Mouse (Mus musculus) megakaryocyte, embryonic 14.5 days (primary cell): Measurements from ENCODE around the gene Pacs1.

Experiments used
- FLI1 ChIP-seq: IDR thresholded peaks from 2 replicates; pipeline ENCODE4 v1.6.1; 2012; ENCODE audit warnings: low read length, inconsistent platforms, mixed read lengths
- GATA1 ChIP-seq: IDR thresholded peaks from 3 replicates; pipeline ENCODE4 v1.6.1; 2012; ENCODE audit warnings: mixed read lengths, low read length, inconsistent platforms, borderline replicate concordance

DNA sequence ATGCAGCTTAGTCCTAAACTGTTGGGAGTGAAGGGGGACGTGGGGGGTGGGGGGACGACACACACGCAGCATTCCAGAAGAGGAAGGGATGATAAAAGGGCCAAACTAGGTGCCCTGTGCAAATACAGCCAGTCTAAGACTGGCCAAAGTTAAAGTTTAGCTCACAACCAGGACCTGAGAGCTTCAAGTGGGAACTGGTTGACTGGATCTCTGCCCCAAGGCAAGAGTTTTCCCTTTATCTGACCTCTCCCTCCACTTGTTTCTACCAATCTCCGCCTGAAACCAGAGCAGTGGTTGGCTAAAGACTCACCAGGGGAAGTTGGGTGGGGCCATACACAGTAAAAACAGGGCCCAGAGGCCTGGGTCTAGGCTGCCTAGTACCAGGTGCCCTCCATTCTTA, 164.2 kb downstream of the Pacs1 start:
- TF ChIP-seq GATA1 (no peak), FLI1 (no peak)
